Comparison of ENCODE assay signal across 9 mouse cellular contexts in the genomic region with DNA sequence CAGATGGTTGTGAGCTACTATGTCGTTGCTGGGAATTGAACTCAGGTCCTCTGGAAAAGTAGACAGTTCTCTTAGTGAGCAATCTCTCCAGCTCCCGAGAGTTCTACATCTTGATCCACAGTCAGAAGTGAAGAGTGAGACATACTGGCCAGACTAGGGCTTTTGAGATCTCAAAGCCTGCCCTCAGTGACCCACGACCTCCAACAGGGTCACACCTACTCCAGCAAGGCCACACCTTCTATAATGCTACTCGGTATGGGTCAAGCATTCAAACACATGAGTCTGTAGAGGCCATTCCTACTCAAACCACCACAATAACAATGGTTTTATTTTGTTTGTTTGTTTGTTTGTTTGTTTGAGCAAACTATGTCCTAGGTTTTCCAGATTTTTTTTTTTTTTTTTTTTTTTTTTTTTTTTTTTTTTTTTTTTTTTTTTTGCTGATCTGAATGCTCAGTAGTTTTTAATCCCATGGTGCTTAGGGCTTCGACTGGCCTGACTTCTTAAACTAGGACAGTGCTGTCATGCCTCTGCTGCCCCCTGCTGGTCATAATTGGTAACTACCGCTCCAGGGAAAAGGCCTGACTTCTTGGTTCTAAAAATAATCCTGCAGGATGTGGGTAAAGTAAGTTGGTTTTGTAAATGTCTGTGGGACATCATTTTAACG. TPM values are rescaled to one million over a fixed set of nuclear protein-coding genes. Genes with fewer than 3 reads are reported as not detected.
DNase-seq lines count a peak whose midpoint lies in the region; ATAC-seq and TF ChIP-seq lines count a peak whose summit lies in the region.
"Had no signal": no experiment of that assay in that cellular context is flagged by ENCODE, and none has a peak within 500 bp of the region (broad histone marks: within the 10 kb centered on the region; RNA-seq: fewer than 3 reads in every experiment).

No protein-coding gene starts in this region.

- peak; percentile 86 for DNase-seq in CH12.LX (ENCODE audit: extremely low read depth)
- peak; percentile 82 for DNase-seq in adrenal gland, postnatal 25 days
- DNase-seq in embryonic facial prominence, embryonic 10.5 days (ENCODE audit: low spot score) = peak; percentile 82
- DNase-seq in heart, adult 9 months (ENCODE audit: low spot score in 2 of 2) = peak; percentile 67 to 86
- peak; percentile 85 to 93 for DNase-seq in layer of hippocampus, adult 2 months (ENCODE audit: low spot score in 2 of 2)
- peak; percentile 89 to 92 for DNase-seq in right cerebral cortex, adult 2 months (ENCODE audit: low spot score in 2 of 2)
- peak; percentile 49 for DNase-seq in urinary bladder, postnatal 10 days (ENCODE audit: low spot score)

- no peak overlapping the region; the same call in 1 of the 2 replicates for H3K4me2 ChIP-seq in CH12.LX (ENCODE audit: insufficient read depth, low read depth, poor library complexity, severe bottlenecking)
- H3K4me2 ChIP-seq in lung, embryonic 15.5 days = no peak overlapping the region
- H3K4me2 ChIP-seq: limb, embryonic 13.5 days had no signal

- H3K27me3 ChIP-seq in CH12.LX (replicated peaks) = no peaks in the 10 kb centered on the region
- peaks cover 5% of the 10 kb centered on the region; the same call in 1 of the 2 replicates for H3K27me3 ChIP-seq in embryonic facial prominence, embryonic 10.5 days (replicated peaks; ENCODE audit: low read depth, poor library complexity, severe bottlenecking)
- no peaks in the 10 kb centered on the region for H3K27me3 ChIP-seq in lung, embryonic 15.5 days
- H3K27me3 ChIP-seq: limb, embryonic 13.5 days had no signal

- dilution Hi-C loops in CH12.LX (cut with MboI; ENCODE audit: extremely low pct_ligation_motif_present, extremely low pct_unique_long_range_greater_than_20kb, low sequenced_read_pairs) = no loop called here

- H3K27ac ChIP-seq in CH12.LX (ENCODE audit: insufficient read depth, low read depth) = no peak overlapping the region
- H3K27ac ChIP-seq in embryonic facial prominence, embryonic 10.5 days (replicated peaks) = no peak overlapping the region
- no peak overlapping the region for H3K27ac ChIP-seq in layer of hippocampus, adult 2 months
- H3K27ac ChIP-seq in lung, embryonic 15.5 days = no peak overlapping the region
- H3K27ac ChIP-seq: limb, embryonic 13.5 days had no signal

- no peak overlapping the region for H3K4me3 ChIP-seq in CH12.LX (replicated peaks in 1 of 3; ENCODE audit: low read depth in 2 of 3, low read length in 2 of 3, poor library complexity in 1 of 3)
- no peak overlapping the region for H3K4me3 ChIP-seq in embryonic facial prominence, embryonic 10.5 days
- H3K4me3 ChIP-seq in layer of hippocampus, adult 2 months = no peak overlapping the region
- no peak overlapping the region for H3K4me3 ChIP-seq in lung, embryonic 15.5 days
- H3K4me3 ChIP-seq: limb, embryonic 13.5 days had no signal

- 53% methylated on average over 7 of the region's 7 CpGs for WGBS in embryonic facial prominence, embryonic 10.5 days
- WGBS in lung, embryonic 15.5 days = 50% methylated on average over 7 of the region's 7 CpGs

- no peak for TF ChIP-seq EP300 in CH12.LX (IDR thresholded peaks at IDR 0.05; ENCODE audit: low read length)

- no peaks in the 10 kb centered on the region for H3K9me3 ChIP-seq in CH12.LX (replicated peaks; ENCODE audit: low read length)
- no peaks in the 10 kb centered on the region for H3K9me3 ChIP-seq in embryonic facial prominence, embryonic 10.5 days
- no peaks in the 10 kb centered on the region for H3K9me3 ChIP-seq in lung, embryonic 15.5 days
- H3K9me3 ChIP-seq: limb, embryonic 13.5 days had no signal

- no peak for TF ChIP-seq POLR2A in CH12.LX (IDR thresholded peaks at IDR 0.05; ENCODE audit: low read depth, low read length)

- TF ChIP-seq CTCF in CH12.LX (conservative IDR thresholded peaks at IDR 0.05 in 1 of 2, IDR thresholded peaks at IDR 0.05 in 1 of 2; ENCODE audit: low read depth in 2 of 2, low read length in 2 of 2) = peak; percentile 77 to 86
- TF ChIP-seq CTCF in layer of hippocampus, adult 2 months (conservative IDR thresholded peaks at IDR 0.05) = peak; percentile 86

- in situ Hi-C loops in CH12.LX (cut with MboI; ENCODE audit: low pct_ligation_motif_present, low pct_unique_long_range_greater_than_20kb, low sequenced_read_pairs) = loop anchor here (10.0 to 25.0 kb wide), 3 partner anchors 190 to 488 kb away; no protein-coding TSS in a partner anchor

- H3K9ac ChIP-seq in CH12.LX (ENCODE audit: insufficient read depth, low read depth) = no peak overlapping the region
- H3K9ac ChIP-seq in lung, embryonic 15.5 days = no peak overlapping the region
- H3K9ac ChIP-seq: limb, embryonic 13.5 days had no signal

- H3K4me1 ChIP-seq in CH12.LX (ENCODE audit: control insufficient read depth in 1 of 2, insufficient read depth in 2 of 2) = peaks cover 2 to 4% of the 10 kb centered on the region in 2 experiments; a peak in 3 of 4 replicates
- peaks cover 7% of the 10 kb centered on the region for H3K4me1 ChIP-seq in embryonic facial prominence, embryonic 10.5 days
- no peaks in the 10 kb centered on the region for H3K4me1 ChIP-seq in lung, embryonic 15.5 days

- ATAC-seq in lung, embryonic 15.5 days (ENCODE audit: borderline replicate concordance, extremely low read depth, low FRiP score, low TSS enrichment) = 0 out of 2 replicates have a peak, but pooled peaks have one; percentile 52

- H3K36me3 ChIP-seq in CH12.LX (replicated peaks in 1 of 2; ENCODE audit: control insufficient read depth in 1 of 2, insufficient read depth in 1 of 2, low read length in 1 of 2) = no peaks in the 10 kb centered on the region
- no peaks in the 10 kb centered on the region for H3K36me3 ChIP-seq in embryonic facial prominence, embryonic 10.5 days (replicated peaks)
- H3K36me3 ChIP-seq in lung, embryonic 15.5 days = no peaks in the 10 kb centered on the region
- H3K36me3 ChIP-seq: limb, embryonic 13.5 days had no signal

- no peaks in the 10 kb centered on the region for H3K79me2 ChIP-seq in CH12.LX (replicated peaks; ENCODE audit: control insufficient read depth, extremely low read depth, insufficient read depth, poor library complexity, severe bottlenecking)

- TF ChIP-seq RAD21 in CH12.LX (IDR thresholded peaks at IDR 0.05; ENCODE audit: low read depth, low read length) = peak; percentile 76

TF ChIP-seq in CH12.LX, 34 proteins besides CTCF, POLR2A, EP300 and RAD21:
- TF ChIP-seq ZNF384 (IDR thresholded peaks at IDR 0.05; ENCODE audit: low read depth, low read length) (peak; percentile 97), CHD1 (IDR thresholded peaks at IDR 0.05; ENCODE audit: low read depth, low read length) (no peak), SIN3A (IDR thresholded peaks at IDR 0.05; ENCODE audit: low read length) (no peak), ZKSCAN1 (IDR thresholded peaks at IDR 0.05; ENCODE audit: borderline replicate concordance, low read depth, low read length) (no peak), NRF1 (IDR thresholded peaks at IDR 0.05; ENCODE audit: low read depth, low read length) (no peak), NELFE (IDR thresholded peaks at IDR 0.05; ENCODE audit: low read depth, low read length) (no peak), SMC3 (IDR thresholded peaks at IDR 0.05; ENCODE audit: low read depth, low read length) (peak; percentile 74), MEF2A (IDR thresholded peaks at IDR 0.05; ENCODE audit: borderline replicate concordance, low read depth, low read length) (no peak), JUND (conservative IDR thresholded peaks at IDR 0.05; ENCODE audit: low read depth, low read length) (no peak), MXI1 (IDR thresholded peaks at IDR 0.05; ENCODE audit: low read depth, low read length) (no peak), MAX (IDR thresholded peaks at IDR 0.05; ENCODE audit: low read length) (no peak)

RNA-seq across cellular contexts. Expression of a gene that starts 12.1 kb away (rescaled TPM):
- total RNA-seq in CH12.LX (2012; rRNA removed) (15.6 and 16.0 TPM in 2 replicates), CH12.LX (2014; rRNA removed) (21.8 and 22.0 TPM in 2 replicates)
- polyA plus RNA-seq in CH12.LX (2012; ENCODE audit: insufficient read length, low read depth) = 15.5 and 16.4 TPM in 2 replicates
- total RNA-seq in adrenal gland, postnatal 25 days (2021) = 11.8 and 16.8 TPM in 2 replicates
- polyA plus RNA-seq in embryonic facial prominence, embryonic 10.5 days (2016; fragmentation: Nextera tagmentation; extraction: Ambion mirVana) = 6.1 and 6.8 TPM in 2 replicates
- 1 to 10 TPM; 3.8 to 4.6 TPM for total RNA-seq in layer of hippocampus, adult 2 months (2021)
- 5.1 and 5.2 TPM in 2 replicates for polyA plus RNA-seq in lung, embryonic 15.5 days (2015; fragmentation: Nextera tagmentation; extraction: Ambion mirVana)
